Comparison of ENCODE assay signal across 11 mouse cellular contexts in the genomic region with DNA sequence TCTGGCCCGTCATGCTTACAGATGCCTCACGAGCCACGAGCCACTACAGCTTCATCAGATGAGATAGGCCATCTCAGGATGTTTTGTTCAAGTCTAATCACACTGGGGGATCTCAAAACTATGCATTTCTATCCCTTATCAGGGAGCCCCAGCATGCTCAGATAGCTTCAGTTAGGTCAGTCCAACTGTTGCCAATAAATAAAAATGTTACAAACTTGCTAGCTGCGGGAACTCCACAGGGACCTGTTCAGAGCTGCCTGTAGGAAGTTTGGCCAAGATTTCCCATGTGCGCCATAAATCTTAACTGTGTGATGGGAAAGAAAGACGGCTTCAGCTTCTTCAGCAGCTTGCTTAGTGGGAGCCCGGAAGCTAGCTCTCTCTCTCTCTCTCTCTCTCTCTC. TPM values are rescaled to one million over a fixed set of nuclear protein-coding genes. Genes with fewer than 3 reads are reported as not detected.
DNase-seq lines count a peak whose midpoint lies in the region; ATAC-seq and TF ChIP-seq lines count a peak whose summit lies in the region.
"Had no signal": no experiment of that assay in that cellular context is flagged by ENCODE, and none has a peak within 500 bp of the region (broad histone marks: within the 10 kb centered on the region; RNA-seq: fewer than 3 reads in every experiment).

No protein-coding gene starts in this region.

- ATAC-seq in midbrain, postnatal 0 days (ENCODE audit: low FRiP score) = no peak
- no peak for ATAC-seq in midbrain, embryonic 11.5 days (ENCODE audit: low FRiP score)
- peak; percentile 26; the same call in 1 of the 2 replicates for ATAC-seq in megakaryocyte-erythroid progenitor cell, adult 5-6 weeks (replicated peaks; ENCODE audit: low FRiP score, low TSS enrichment, poor library complexity, severe bottlenecking)

- 54% methylated on average over 7 of the region's 7 CpGs for WGBS in midbrain, postnatal 0 days
- 83% methylated on average over 7 of the region's 7 CpGs for WGBS in midbrain, embryonic 11.5 days
- 44% methylated on average over 7 of the region's 7 CpGs for WGBS in kidney, adult 2 months
- 83% methylated on average over 7 of the region's 7 CpGs for WGBS in thymus, adult 2 months

- DNase-seq in embryo, embryonic 10 days (ENCODE audit: low spot score) = peak; percentile 34
- no peak for DNase-seq in embryo, embryonic 9.5 days (ENCODE audit: extremely low spot score)
- peak; percentile 40 for DNase-seq in midbrain, postnatal 0 days (ENCODE audit: low spot score)
- DNase-seq in midbrain, embryonic 11.5 days (ENCODE audit: low spot score, missing footprints) = no peak
- peak; percentile 69 for DNase-seq in kidney, adult 2 months
- DNase-seq in thymus, adult 2 months = no peak
- no peak for DNase-seq in urinary bladder, postnatal 25 days (ENCODE audit: low spot score)
- DNase-seq: B cell, adult 2 months; cerebellum, adult 2 months had no signal

- no peaks in the 10 kb centered on the region for H3K27me3 ChIP-seq in midbrain, postnatal 0 days (ENCODE audit: insufficient read depth, low read length)
- H3K27me3 ChIP-seq in midbrain, embryonic 11.5 days (ENCODE audit: control insufficient read depth, insufficient read depth, low read length) = no peaks in the 10 kb centered on the region
- no peaks in the 10 kb centered on the region for H3K27me3 ChIP-seq in kidney, adult 2 months (replicated peaks; ENCODE audit: control insufficient read depth, insufficient read depth, low read length)
- H3K27me3 ChIP-seq in thymus, adult 2 months (ENCODE audit: control insufficient read depth, insufficient read depth, low read length) = no peaks in the 10 kb centered on the region

- H3K9ac ChIP-seq in midbrain, postnatal 0 days (replicated peaks; ENCODE audit: low read length, poor library complexity, severe bottlenecking) = no peak overlapping the region
- no peak overlapping the region for H3K9ac ChIP-seq in midbrain, embryonic 11.5 days (ENCODE audit: low read length)

- no peaks in the 10 kb centered on the region for H3K9me3 ChIP-seq in midbrain, postnatal 0 days (ENCODE audit: low read length)
- H3K9me3 ChIP-seq in midbrain, embryonic 11.5 days (ENCODE audit: control insufficient read depth, low read length) = no peaks in the 10 kb centered on the region
- H3K9me3 ChIP-seq: forebrain, embryonic 10.5 days had no signal

- H3K4me1 ChIP-seq in midbrain, postnatal 0 days (ENCODE audit: insufficient read depth, low read length) = no peaks in the 10 kb centered on the region
- H3K4me1 ChIP-seq in midbrain, embryonic 11.5 days (ENCODE audit: control insufficient read depth, insufficient read depth, low read length) = no peaks in the 10 kb centered on the region
- no peaks in the 10 kb centered on the region for H3K4me1 ChIP-seq in kidney, adult 2 months (ENCODE audit: control insufficient read depth, insufficient read depth, low read length)
- H3K4me1 ChIP-seq in thymus, adult 2 months (replicated peaks; ENCODE audit: control insufficient read depth, insufficient read depth, low read length) = no peaks in the 10 kb centered on the region

- no peak for TF ChIP-seq POLR2A in kidney, adult 2 months (IDR thresholded peaks at IDR 0.05; ENCODE audit: low read depth, low read length)
- TF ChIP-seq POLR2A in thymus, adult 2 months (IDR thresholded peaks at IDR 0.05; ENCODE audit: control insufficient read depth, extremely low read depth, insufficient read depth, low read length, poor library complexity) = no peak

- no peak overlapping the region for H3K4me2 ChIP-seq in midbrain, postnatal 0 days (ENCODE audit: low read depth, low read length, poor library complexity, severe bottlenecking)
- H3K4me2 ChIP-seq in midbrain, embryonic 11.5 days = no peak overlapping the region

- no peaks in the 10 kb centered on the region for H3K36me3 ChIP-seq in midbrain, postnatal 0 days (ENCODE audit: insufficient read depth, low read length)
- no peaks in the 10 kb centered on the region for H3K36me3 ChIP-seq in midbrain, embryonic 11.5 days (ENCODE audit: control insufficient read depth, insufficient read depth, low read length)
- H3K36me3 ChIP-seq in kidney, adult 2 months (ENCODE audit: control insufficient read depth, insufficient read depth, low read length) = no peaks in the 10 kb centered on the region
- no peaks in the 10 kb centered on the region for H3K36me3 ChIP-seq in thymus, adult 2 months (ENCODE audit: control insufficient read depth, insufficient read depth, low read length)
- H3K36me3 ChIP-seq: forebrain, embryonic 10.5 days had no signal

- no peak overlapping the region for H3K27ac ChIP-seq in midbrain, postnatal 0 days (ENCODE audit: low read depth, low read length)
- H3K27ac ChIP-seq in midbrain, embryonic 11.5 days (ENCODE audit: low read depth, low read length) = no peak overlapping the region
- H3K27ac ChIP-seq in kidney, adult 2 months (ENCODE audit: insufficient read depth, low read depth, low read length) = no peak overlapping the region
- no peak overlapping the region for H3K27ac ChIP-seq in thymus, adult 2 months (ENCODE audit: control insufficient read depth, insufficient read depth, low read length)
- H3K27ac ChIP-seq: forebrain, embryonic 10.5 days had no signal

- H3K4me3 ChIP-seq in midbrain, postnatal 0 days (ENCODE audit: low read depth, low read length) = no peak overlapping the region
- H3K4me3 ChIP-seq in midbrain, embryonic 11.5 days (ENCODE audit: low read depth, low read length) = no peak overlapping the region
- no peak overlapping the region for H3K4me3 ChIP-seq in kidney, adult 2 months (ENCODE audit: insufficient read depth, low read depth, low read length)
- H3K4me3 ChIP-seq in thymus, adult 2 months (ENCODE audit: control insufficient read depth, insufficient read depth, low read length) = no peak overlapping the region
- H3K4me3 ChIP-seq: forebrain, embryonic 10.5 days had no signal

- no peak for TF ChIP-seq CTCF in midbrain, postnatal 0 days (IDR thresholded peaks at IDR 0.05)
- no peak for TF ChIP-seq CTCF in kidney, adult 2 months (conservative IDR thresholded peaks at IDR 0.05; ENCODE audit: insufficient read depth, insufficient read length, low read depth, low read length)
- no peak for TF ChIP-seq CTCF in thymus, adult 2 months (IDR thresholded peaks at IDR 0.05; ENCODE audit: borderline replicate concordance, control insufficient read depth, extremely low read depth, insufficient read depth, low read length, poor library complexity)

RNA-seq across cellular contexts. Expression of gene Il1rap, which starts 15.8 kb away (rescaled TPM):
- 10.5 and 13.9 TPM in 2 replicates for total RNA-seq in midbrain, postnatal 0 days (2014; rRNA removed)
- 7.9 and 8.2 TPM in 2 replicates for polyA plus RNA-seq in midbrain, postnatal 0 days (2015; fragmentation: Nextera tagmentation; extraction: Ambion mirVana)
- 7.2 and 8.1 TPM in 2 replicates for polyA plus RNA-seq in midbrain, embryonic 11.5 days (2014; fragmentation: Nextera tagmentation; extraction: Ambion mirVana)
- polyA plus RNA-seq in kidney, adult 2 months (2012; rRNA removed) = 2.7 and 3.1 TPM in 2 replicates
- total RNA-seq in megakaryocyte-erythroid progenitor cell, adult 5-6 weeks (2014; fragmentation: Nextera tagmentation) = 5.0 and 6.6 TPM in 2 replicates
- total RNA-seq in megakaryocyte-erythroid progenitor cell, adult 5-6 weeks (2017) = 5.6 and 7.9 TPM in 2 replicates
- 3.2 and 3.6 TPM in 2 replicates for polyA plus RNA-seq in thymus, adult 2 months (2012; rRNA removed)

Comparison
In these comparisons a context has a peak if more than half of its experiments do, and no peak if none do; other contexts are left out.
1. DNase-seq: peak in embryo, embryonic 10 days (single experiment), midbrain, postnatal 0 days (single experiment) and kidney, adult 2 months (single experiment); none in embryo, embryonic 9.5 days (single experiment), midbrain, embryonic 11.5 days (single experiment), thymus, adult 2 months (single experiment) and urinary bladder, postnatal 25 days (single experiment).